Mouse (Mus musculus): Measurements from ENCODE around the gene Capn7.

DNA sequence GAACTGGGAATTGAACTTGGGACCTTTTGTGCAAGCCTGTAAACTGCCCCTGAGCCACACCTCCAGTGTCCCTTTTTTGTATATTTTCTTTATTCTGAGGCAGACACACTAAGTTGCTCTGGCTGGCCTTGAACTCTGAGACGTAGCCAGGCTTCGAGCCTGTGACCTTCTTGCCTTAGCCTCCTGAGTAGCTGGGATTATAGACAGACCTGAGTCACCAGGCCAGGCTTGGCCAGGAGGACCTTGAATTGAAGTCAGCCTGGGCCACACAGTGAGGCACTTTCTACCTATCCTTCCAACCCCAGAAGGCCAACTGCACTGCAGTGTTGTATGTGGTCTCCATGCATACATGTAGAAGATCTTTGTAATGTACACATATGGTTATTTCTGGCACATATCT is 60.0 kb downstream of the Capn7 start:
- TF ChIP-seq ZC3H11A (IDR thresholded peaks at IDR 0.05; ENCODE audit: borderline replicate concordance, low read depth, low read length): no peak
- no peak for TF ChIP-seq ZNF384 (IDR thresholded peaks at IDR 0.05; ENCODE audit: low read depth, low read length)

All from ES-E14 (cell line).